Mouse (Mus musculus) CD4-positive helper T cell, adult 2 months (primary cell): ENCODE results near the gene Sspn.

Experiments
- DNase-seq: peaks from one replicate; pipeline ENCODE4 v3.0.0-alpha.2; 2012; ENCODE audit warnings: low read depth, missing footprints, low spot score

Gene Sspn

DNA sequence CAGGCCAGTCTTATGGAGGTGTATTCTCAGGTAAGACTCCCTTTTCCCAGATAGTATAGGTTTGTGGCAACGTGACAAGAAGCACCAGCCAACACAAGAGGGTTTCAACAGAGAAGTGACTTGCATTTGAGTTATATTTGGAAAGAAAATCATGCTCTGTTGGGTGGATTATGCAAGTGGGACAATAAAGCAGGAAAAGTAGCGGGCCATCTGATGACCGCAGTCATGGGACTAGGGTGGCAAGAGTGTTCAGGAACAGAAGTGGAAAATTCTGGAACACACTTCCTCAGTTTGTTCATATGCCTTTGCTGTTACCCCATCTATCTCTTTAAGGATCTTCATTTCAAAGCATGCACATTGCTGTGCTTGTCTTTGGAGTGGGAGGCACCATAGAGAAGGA lies 82.9 kb downstream of the Sspn start:
- DNase-seq: no peak
